Mouse (Mus musculus): ENCODE measurements around the gene Otulin.

The Otulin gene

DNA sequence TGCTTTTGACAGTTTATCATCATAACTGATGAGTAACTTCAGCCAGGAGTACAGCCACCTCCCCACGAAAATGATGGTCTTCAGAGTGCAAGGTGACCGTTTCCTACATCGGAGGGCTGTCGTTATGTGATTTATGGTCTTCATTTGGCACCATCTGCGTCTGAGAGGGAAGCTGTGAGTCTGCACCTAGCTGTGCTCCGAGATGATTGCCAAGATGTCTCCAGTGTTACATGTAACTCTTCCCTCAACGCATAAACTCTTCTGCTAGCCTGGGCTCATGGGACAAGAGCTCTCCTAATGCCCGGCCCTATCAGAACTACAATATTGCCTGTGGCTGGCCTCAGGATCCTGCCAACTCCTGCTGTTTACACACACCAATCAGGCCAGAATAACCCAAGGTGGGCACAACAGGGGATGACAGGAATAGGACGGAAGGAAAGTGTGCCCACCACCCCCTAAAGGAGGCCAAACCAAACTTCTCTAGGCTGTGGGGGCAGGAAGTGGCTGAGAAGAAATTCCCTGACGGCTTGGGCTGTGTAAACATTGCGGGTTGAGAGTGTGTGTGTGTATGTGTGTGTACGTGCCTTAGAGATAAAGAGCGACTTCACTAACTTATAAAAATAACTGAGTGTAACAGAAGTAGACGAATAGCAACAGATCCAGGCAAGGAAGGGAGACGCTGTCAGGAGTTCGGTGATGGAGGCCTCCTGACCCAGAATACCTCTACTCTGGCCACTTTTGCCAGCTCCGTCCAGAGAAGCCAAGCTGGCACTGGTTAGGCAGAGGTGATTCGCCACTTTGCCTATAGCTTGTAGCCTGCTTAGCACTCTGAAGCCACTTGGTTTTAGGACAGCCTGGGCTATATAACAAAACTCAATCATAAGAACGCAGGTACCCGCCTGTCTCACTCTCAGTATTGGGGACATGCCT, 126.4 kb downstream of the Otulin start:
- no peak for DNase-seq (ENCODE audit: inconsistent ontology term)

DNA sequence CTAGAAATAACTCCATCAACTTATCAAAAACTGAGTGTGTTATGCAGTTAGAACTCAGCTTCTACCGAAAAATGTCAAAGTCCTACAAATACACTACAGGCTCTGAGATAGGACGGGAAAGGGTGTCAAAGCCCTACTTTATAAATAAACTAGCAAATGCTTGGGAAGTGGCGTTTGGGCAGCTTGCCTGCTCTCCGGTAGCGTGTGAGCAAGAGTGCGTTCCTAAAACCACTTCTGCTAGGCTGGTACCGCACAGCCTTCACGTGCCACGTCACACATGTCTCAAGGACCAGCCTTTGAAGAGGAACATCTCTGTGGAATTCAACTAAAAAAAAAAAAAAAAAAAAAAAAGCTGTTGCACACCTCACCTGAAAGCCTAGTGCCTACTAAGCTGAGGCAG, 127.3 kb downstream of the Otulin start:
- DNase-seq (ENCODE audit: inconsistent ontology term) = no peak

- DNase-seq (ENCODE audit: inconsistent ontology term) = no peak
These were observed 128.2 kb downstream of the Otulin start for GRCm38 (mm10) chr15:27502338-27502737.

DNA sequence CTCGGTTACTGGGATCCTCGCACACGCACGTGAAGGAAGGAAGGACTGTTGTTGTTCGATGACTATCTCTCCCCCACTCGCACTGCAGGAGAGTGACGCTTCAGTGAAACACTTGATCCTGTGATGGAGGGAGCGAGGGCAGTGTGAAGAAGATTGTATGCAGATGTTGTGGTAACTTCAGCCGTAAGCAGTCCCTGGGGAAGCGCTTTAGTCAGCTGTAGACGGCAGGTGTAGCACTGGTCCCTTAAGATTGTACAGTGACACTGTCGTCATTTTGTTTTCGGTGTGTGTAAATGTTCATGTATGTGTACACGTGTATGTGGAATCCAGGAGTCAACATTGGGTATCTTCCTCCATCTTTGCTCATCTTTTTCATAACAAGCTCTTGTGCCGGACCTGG, 130.1 kb downstream of the Otulin start:
- DNase-seq (ENCODE audit: inconsistent ontology term) = no peak

- DNase-seq (ENCODE audit: inconsistent ontology term) = no peak
These were observed 132.4 kb downstream of the Otulin start for GRCm38 (mm10) chr15:27498078-27498477.

- DNase-seq (ENCODE audit: inconsistent ontology term) = no peak
These were observed 133.0 kb downstream of the Otulin start for GRCm38 (mm10) chr15:27497300-27497997.

GRCm38 (mm10) chr15:27496596-27497299, 133.7 kb downstream of the Otulin start:
- no peak for DNase-seq (ENCODE audit: inconsistent ontology term)

DNA sequence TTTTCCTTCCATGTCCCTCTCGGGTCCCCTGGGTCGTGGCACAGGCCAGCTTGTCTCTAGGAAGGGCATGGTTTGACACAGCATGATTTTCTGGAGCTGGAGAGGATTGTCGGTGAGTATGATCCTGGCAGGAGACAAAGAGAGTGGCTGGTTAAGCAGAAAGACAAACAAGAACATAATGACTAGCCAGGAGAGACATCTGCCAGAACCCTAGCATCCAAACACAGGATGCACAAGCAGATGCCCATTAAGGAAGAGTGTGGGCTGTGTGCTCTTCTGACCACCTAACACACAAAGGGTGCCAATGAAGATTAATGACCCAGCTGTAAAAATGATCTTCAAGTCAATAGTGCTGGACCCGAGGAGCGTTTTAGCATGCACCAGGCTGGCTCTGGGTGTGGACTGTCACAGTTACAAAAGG, 134.5 kb downstream of the Otulin start:
- DNase-seq (ENCODE audit: inconsistent ontology term) = peak; percentile 52

GRCm38 (mm10) chr15:27493516-27493915, 137.0 kb downstream of the Otulin start:
- no peak for DNase-seq (ENCODE audit: inconsistent ontology term)

GRCm38 (mm10) chr15:27492734-27493133, 137.8 kb downstream of the Otulin start:
- no peak for DNase-seq (ENCODE audit: inconsistent ontology term)
